Mouse (Mus musculus) telencephalon, adult 2 months (tissue): ENCODE measurements at regions not wholly inside any gene's neighbourhood (a gene's known extent, or its start where the extent isn't known, plus 50 kb on each side); places are given as distances from the start of the nearest gene placed in this dataset.
"Not testable (repeated sequence)": the region's sequence is repeated elsewhere in the genome, so short reads cannot be mapped to it uniquely, and the experiment has no call there.

Source experiments
- DNase-seq: peaks from one replicate; pipeline ENCODE4 v3.0.0-alpha.2; 2011; ENCODE audit warnings: low read depth, low spot score

- DNase-seq = peak; percentile 39
Measured at GRCm38 (mm10) chr10:49985038-49985437, 196.5 kb upstream of the Grik2 start.

- DNase-seq = no peak
Measured at GRCm38 (mm10) chr10:49952434-49952833, 163.9 kb upstream of the Grik2 start.

DNA sequence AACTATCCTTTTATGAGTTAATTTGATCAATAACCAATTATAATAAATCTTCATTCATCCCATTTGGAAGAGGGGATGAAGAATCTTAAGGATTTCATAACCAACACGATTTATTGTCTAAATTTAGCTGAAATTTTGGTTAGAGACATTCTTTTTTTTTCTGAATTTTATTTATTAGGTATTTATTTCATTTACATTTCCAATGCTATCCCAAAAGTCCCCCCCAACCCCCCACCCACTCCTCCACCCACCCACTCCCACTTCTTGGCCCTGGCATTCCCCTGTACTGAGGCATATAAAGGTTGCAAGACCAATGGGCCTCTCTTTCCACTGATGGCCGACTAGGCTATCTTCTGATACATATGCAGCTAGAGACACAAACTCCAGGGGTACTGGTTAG is 148.7 kb upstream of the Grik2 start:
- not testable (repeated sequence) for DNase-seq

DNA sequence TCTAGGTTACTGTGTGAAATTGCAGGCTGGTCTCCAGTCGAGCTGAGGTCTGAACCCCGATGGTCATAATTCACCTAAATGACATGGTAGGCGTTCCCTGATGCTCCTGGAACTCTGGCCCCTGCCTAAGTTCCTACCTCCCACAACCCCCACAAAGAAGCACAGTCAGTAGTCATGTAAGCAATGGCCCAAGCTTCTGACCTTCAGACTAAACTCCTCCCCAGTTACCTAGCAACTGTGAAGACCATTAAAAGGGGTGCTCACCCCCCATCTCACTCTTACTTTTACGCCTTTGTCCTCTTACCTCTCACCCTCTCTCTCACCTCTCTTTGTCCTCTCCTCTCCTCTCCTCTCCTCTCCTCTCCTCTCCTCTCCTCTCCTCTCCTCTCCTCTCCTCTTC is 120.6 kb upstream of the Grik2 start:
- DNase-seq = not testable (repeated sequence)

DNA sequence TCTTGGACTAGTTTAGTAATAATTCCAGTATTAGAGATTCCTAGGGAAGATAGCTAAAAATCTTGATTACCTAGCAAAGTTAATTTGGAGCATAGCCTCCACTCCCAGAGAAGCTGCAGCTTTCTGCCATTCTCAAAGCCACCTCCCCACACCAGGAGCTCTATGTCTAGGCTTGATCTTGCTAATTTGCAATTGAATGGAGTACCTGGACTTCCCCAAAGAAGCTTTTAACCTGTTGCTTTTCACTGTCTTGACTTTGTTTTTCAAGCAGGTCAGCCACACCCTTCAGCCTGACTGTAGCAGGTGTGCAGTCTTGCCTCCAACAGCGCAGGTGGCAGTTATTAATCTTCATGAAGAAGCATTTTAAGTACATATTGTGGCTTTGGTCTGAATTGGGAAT is 119.6 kb upstream of the Grik2 start:
- DNase-seq = not testable (repeated sequence)

DNA sequence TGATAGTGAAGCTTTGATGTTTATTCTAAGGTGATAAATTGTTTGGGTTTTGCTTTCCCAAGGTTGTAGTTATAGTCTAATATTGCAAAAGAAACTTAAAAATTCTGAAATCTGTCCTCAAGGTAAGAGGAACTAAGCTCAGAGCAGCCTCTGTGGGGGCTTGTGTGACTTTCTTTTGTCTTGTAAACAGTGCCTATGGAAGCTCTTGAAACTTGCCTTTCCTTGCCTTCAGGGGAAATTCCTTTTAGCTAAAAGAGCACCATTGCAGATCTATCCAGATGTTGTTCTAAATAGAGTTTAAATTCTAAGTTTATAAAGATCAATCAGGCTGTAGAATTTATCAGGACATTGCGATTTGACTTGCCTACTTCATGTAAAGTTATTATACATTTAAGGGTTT is 116.1 kb upstream of the Grik2 start:
- not testable (repeated sequence) for DNase-seq

DNA sequence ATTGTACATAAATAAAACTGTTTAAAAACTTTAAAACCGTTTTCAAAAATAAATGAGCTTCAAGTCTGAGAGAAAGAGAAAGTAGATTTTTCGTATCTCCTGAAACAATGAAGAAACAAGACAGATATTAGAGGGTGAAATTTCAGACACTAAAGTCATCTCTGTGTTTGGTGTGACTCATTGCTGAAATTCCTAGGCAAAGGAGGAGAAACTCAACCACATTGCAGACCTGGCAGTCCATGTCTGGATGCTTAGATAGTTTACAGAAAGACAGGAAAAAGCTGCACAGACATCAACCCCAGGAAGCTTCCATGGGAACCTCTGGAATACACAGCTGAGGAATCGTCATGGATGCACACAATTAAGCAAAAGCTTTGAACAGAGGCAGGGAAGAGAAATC is 106.9 kb upstream of the Grik2 start:
- DNase-seq = no peak

GRCm38 (mm10) chr10:49884106-49884505 is 95.5 kb upstream of the Grik2 start:
- DNase-seq = peak; percentile 60

DNA sequence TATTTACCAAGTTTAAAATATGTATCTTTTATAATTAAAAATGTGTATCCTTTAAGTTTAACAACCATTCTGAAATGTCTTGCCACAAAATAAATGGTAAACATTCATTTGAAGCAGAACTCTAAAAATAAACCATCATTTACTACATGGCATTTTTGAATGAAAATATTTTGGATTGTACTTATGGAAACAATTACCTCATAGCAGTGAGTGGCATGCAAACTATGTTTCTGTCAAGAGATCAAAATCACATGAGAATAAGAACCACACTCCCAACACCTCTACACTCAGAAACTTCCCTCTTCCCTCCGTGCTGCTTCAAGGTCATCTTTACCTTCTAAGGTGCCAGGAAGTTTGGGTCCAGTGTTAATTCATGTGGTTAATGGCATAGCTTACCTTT is 94.9 kb upstream of the Grik2 start:
- no peak for DNase-seq

DNA sequence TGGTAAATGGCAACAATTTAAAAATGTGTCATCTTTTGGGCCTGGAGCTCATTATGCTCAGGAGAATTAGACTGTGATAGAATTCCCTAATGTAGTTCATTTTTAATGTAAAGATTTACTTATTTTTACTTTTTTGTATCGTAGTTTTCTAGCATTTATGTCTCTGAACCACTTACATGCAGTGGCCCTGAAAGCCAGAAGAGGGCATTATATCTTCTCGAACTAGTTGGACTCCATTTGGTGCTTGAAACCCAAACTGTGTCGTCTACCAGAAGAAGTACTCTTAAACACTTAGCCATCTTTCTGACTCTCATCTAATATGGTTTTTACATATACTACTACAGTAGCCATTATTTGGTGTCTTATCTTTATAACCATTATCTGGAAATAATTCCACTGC is 75.2 kb upstream of the Grik2 start:
- no peak for DNase-seq

- no peak for DNase-seq
Measured at GRCm38 (mm10) chr10:49847686-49848085, 59.1 kb upstream of the Grik2 start.

GRCm38 (mm10) chr10:49844308-49844707 is 55.7 kb upstream of the Grik2 start:
- no peak for DNase-seq
